Mouse (Mus musculus) CH12.LX (cell line): ENCODE measurements around the gene Med29. TPM values are rescaled to one million over a fixed set of nuclear protein-coding genes. Genes with fewer than 3 reads are reported as not detected.

Source experiments
- DNase-seq: peaks from one replicate; pipeline ENCODE4 v3.0.0-alpha.2; 2013; ENCODE audit errors: extremely low read depth
- H3K27ac ChIP-seq: 2 replicates; pipeline ENCODE4 v1.5.1; 2012; ENCODE audit warnings: low read depth, mild to moderate bottlenecking, control low read depth, moderate library complexity; ENCODE audit not compliant: insufficient read depth
- H3K27me3 ChIP-seq: replicated peaks from 2 replicates; pipeline ENCODE3; 2012; ENCODE audit warnings: inconsistent platforms
- H3K36me3 ChIP-seq, 2 experiments: replicated peaks in 1 of 2; 2 replicates each; pipeline versions ENCODE3 to v1.6.1; 2012; ENCODE audit warnings: inconsistent platforms in 1 of 2, low read length in 1 of 2, mild to moderate bottlenecking in 1 of 2, mixed read lengths in 1 of 2, moderate library complexity in 1 of 2; ENCODE audit not compliant: control insufficient read depth in 1 of 2, insufficient read depth in 1 of 2
- H3K4me1 ChIP-seq, 2 experiments: 2 replicates each; pipeline ENCODE4 v1.6.1; 2012; ENCODE audit warnings: inconsistent platforms in 1 of 2, moderate library complexity in 1 of 2; ENCODE audit not compliant: insufficient read depth in 2 of 2, control insufficient read depth in 1 of 2
- H3K4me2 ChIP-seq: 2 replicates; pipeline ENCODE4 v1.6.1; 2012; ENCODE audit warnings: low read depth, mild to moderate bottlenecking, control low read depth; ENCODE audit not compliant: poor library complexity, insufficient read depth, severe bottlenecking
- H3K4me3 ChIP-seq, 3 experiments: fragments of 150-350 bp in 1 of 3; sonication (generic) in 1 of 3; replicated peaks in 1 of 3; 2 replicates each; pipeline versions ENCODE3 to v1.5.1; 2011 to 2012; ENCODE audit warnings: low read depth in 2 of 3, low read length in 2 of 3, mild to moderate bottlenecking in 2 of 3, moderate library complexity in 2 of 3, control low read depth in 1 of 3, improper control_type of control experiment in 1 of 3, inconsistent platforms in 1 of 3, mixed read lengths in 1 of 3; ENCODE audit not compliant: poor library complexity in 1 of 3
- H3K79me2 ChIP-seq: replicated peaks from 2 replicates; pipeline ENCODE4 v1.6.1; 2012; ENCODE audit warnings: mild to moderate bottlenecking, moderate library complexity; ENCODE audit not compliant: control insufficient read depth, poor library complexity, insufficient read depth, severe bottlenecking; ENCODE audit errors: extremely low read depth
- H3K9ac ChIP-seq: 2 replicates; pipeline ENCODE4 v1.6.1; 2012; ENCODE audit warnings: low read depth, mild to moderate bottlenecking, control low read depth, moderate library complexity; ENCODE audit not compliant: insufficient read depth
- H3K9me3 ChIP-seq: replicated peaks from 2 replicates; pipeline ENCODE3; 2012; ENCODE audit warnings: low read length, inconsistent platforms, mixed read lengths
- CHD1 ChIP-seq: IDR thresholded peaks from 2 replicates; pipeline ENCODE4 v1.6.1; 2012; ENCODE audit warnings: low read depth, low read length, improper control_type of control experiment, inconsistent platforms
- CTCF ChIP-seq, 2 experiments: IDR thresholded peaks in 1 of 2; conservative IDR thresholded peaks in 1 of 2; 2 replicates each; pipeline ENCODE4 v1.5.1; 2011 to 2012; ENCODE audit warnings: low read depth in 2 of 2, low read length in 2 of 2, improper control_type of control experiment in 1 of 2, inconsistent platforms in 1 of 2, mild to moderate bottlenecking in 1 of 2, moderate library complexity in 1 of 2
- ELF1 ChIP-seq: IDR thresholded peaks from 2 replicates; pipeline ENCODE4 v1.6.1; 2014; ENCODE audit warnings: low read depth, mild to moderate bottlenecking, inconsistent platforms, low read length, improper control_type of control experiment
- EP300 ChIP-seq: IDR thresholded peaks from 2 replicates; pipeline ENCODE4 v1.6.1; 2011; ENCODE audit warnings: low read length, improper control_type of control experiment
- HCFC1 ChIP-seq: IDR thresholded peaks from 2 replicates; pipeline ENCODE4 v1.6.1; 2012; ENCODE audit warnings: low read depth, mild to moderate bottlenecking, inconsistent platforms, low read length, improper control_type of control experiment
- JUN ChIP-seq: IDR thresholded peaks from 2 replicates; pipeline ENCODE4 v1.6.1; 2011; ENCODE audit warnings: low read depth, mild to moderate bottlenecking, low read length, improper control_type of control experiment, moderate library complexity; ENCODE audit not compliant: insufficient read depth
- KAT2A ChIP-seq: IDR thresholded peaks from 2 replicates; pipeline ENCODE4 v1.6.1; 2012; ENCODE audit warnings: low read length, improper control_type of control experiment, inconsistent platforms; ENCODE audit not compliant: insufficient replicate concordance
- MAZ ChIP-seq: IDR thresholded peaks from 2 replicates; pipeline ENCODE4 v1.6.1; 2012; ENCODE audit warnings: low read depth, mild to moderate bottlenecking, inconsistent platforms, low read length, improper control_type of control experiment, moderate library complexity
- MEF2A ChIP-seq: IDR thresholded peaks from 2 replicates; pipeline ENCODE4 v1.6.1; 2014; ENCODE audit warnings: low read depth, mild to moderate bottlenecking, inconsistent platforms, low read length, improper control_type of control experiment, borderline replicate concordance
- MXI1 ChIP-seq: IDR thresholded peaks from 2 replicates; pipeline ENCODE4 v1.6.1; 2011; ENCODE audit warnings: mild to moderate bottlenecking, low read depth, low read length, improper control_type of control experiment
- MYC ChIP-seq: IDR thresholded peaks from 2 replicates; pipeline ENCODE4 v1.6.1; 2011; ENCODE audit warnings: low read depth, mild to moderate bottlenecking, improper control_type of control experiment, low read length
- NRF1 ChIP-seq: IDR thresholded peaks from 2 replicates; pipeline ENCODE4 v1.6.1; 2014; ENCODE audit warnings: low read depth, mild to moderate bottlenecking, inconsistent platforms, low read length, improper control_type of control experiment, moderate library complexity
- PAX5 ChIP-seq: IDR thresholded peaks from 2 replicates; pipeline ENCODE4 v1.6.1; 2012; ENCODE audit warnings: low read length, inconsistent platforms, mixed read lengths
- POLR2A ChIP-seq: IDR thresholded peaks from 2 replicates; pipeline ENCODE4 v1.6.1; 2011; ENCODE audit warnings: low read depth, mild to moderate bottlenecking, improper control_type of control experiment, low read length
- POLR2AphosphoS2 ChIP-seq: IDR thresholded peaks from 2 replicates; pipeline ENCODE4 v1.6.1; 2011; ENCODE audit warnings: low read depth, low read length, improper control_type of control experiment
- RAD21 ChIP-seq: IDR thresholded peaks from 2 replicates; pipeline ENCODE4 v1.6.1; 2011; ENCODE audit warnings: low read depth, mild to moderate bottlenecking, low read length, improper control_type of control experiment, moderate library complexity
- TBP ChIP-seq: conservative IDR thresholded peaks from 2 replicates; pipeline ENCODE4 v1.6.1; 2011; ENCODE audit warnings: low read depth, low read length, improper control_type of control experiment
- TCF12 ChIP-seq: IDR thresholded peaks from 2 replicates; pipeline ENCODE4 v1.6.1; 2014; ENCODE audit warnings: low read depth, mild to moderate bottlenecking, inconsistent platforms, low read length, improper control_type of control experiment
- UBTF ChIP-seq: IDR thresholded peaks from 2 replicates; pipeline ENCODE4 v1.6.1; 2012; ENCODE audit warnings: low read depth, mild to moderate bottlenecking, inconsistent platforms, low read length, improper control_type of control experiment, moderate library complexity
- ZMIZ1 ChIP-seq: IDR thresholded peaks from 2 replicates; pipeline ENCODE4 v1.6.1; 2012; ENCODE audit warnings: low read depth, mild to moderate bottlenecking, inconsistent platforms, low read length, improper control_type of control experiment
- ZNF384 ChIP-seq: IDR thresholded peaks from 2 replicates; pipeline ENCODE4 v1.6.1; 2012; ENCODE audit warnings: low read depth, low read length, improper control_type of control experiment, inconsistent platforms
- dilution Hi-C: fragments of 300-500 bp; cut with MboI; formaldehyde crosslinking; loops from 2 replicates; pipeline ENCODE4 v1.14.3; 2020; ENCODE audit warnings: low sequenced_read_pairs; ENCODE audit not compliant: extremely low pct_unique_long_range_greater_than_20kb, extremely low pct_ligation_motif_present
- in situ Hi-C: fragments of 300-500 bp; cut with MboI; formaldehyde crosslinking; loops from 3 replicates; pipeline ENCODE4 v1.14.3; 2019; ENCODE audit warnings: low sequenced_read_pairs, low pct_ligation_motif_present, low pct_unique_long_range_greater_than_20kb, mixed read lengths
- polyA plus RNA-seq: library from polyadenylated mRNA; unstranded; fragments of >175 nt; gene quantifications from 2 replicates; pipeline ENCODE4 v1.2.1, GENCODE M21; 2012; ENCODE audit warnings: low read depth; ENCODE audit not compliant: insufficient read length
- total RNA-seq, 2 experiments: library from RNA; depleted of rRNA; stranded (reverse); fragments of 300-350 nt in 1 of 2; fragments of >200 nt in 1 of 2; gene quantifications; 2 replicates each; pipeline ENCODE4 v1.2.3; 2012 to 2014

The Med29 gene
- total and polyA plus RNA-seq, 3 experiments = 19.8 to 26.9 (median 23.5) TPM

DNA sequence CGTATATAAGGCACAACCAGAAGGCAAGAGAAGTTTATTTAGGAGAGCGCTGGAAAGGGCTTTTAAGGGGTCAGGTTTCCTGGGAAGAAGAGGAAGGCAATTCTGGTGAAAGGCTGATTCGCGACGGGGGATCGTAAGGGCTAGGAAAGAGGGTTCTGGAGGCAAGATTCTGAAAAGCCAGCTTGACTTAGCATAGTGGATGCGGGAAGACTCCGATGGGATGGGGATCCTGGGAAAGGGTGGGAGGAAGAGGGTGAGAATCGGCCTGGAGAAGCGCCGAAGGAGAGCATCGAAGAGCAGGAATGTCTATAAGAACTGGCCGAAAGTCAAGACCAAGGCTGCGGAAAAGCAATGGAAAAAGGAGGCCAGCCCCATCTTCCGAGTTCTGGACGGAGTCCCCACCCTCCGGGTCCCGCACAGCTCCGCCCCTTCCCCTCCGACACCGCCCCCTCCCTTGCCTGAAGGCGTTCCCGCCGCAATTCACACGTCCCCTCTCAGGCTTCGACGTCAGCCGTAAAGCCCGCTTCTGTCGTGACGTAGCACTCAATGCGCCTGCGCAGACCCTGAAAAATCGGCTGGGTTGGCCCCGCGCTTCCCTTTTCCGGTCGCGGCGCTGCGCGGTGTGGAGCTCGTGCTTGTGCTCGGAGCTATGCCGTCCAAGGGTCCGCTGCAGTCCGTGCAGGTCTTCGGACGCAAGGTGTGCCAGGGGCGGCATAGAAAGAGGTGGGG, 42.2 kb downstream of the Med29 start, which contains the start of gene Rps16 (continued):
- TF ChIP-seq ZNF384 = 0 out of 2 replicates have a peak, but pooled peaks have one; percentile 35
- no peak for TF ChIP-seq JUN
- TF ChIP-seq RAD21 = no peak
- TF ChIP-seq POLR2A = peak; percentile 88
- peak; percentile 94 for TF ChIP-seq ELF1
- TF ChIP-seq UBTF = no peak
- peak; percentile 90 for TF ChIP-seq NRF1
- TF ChIP-seq TBP = peak; percentile 87
- peak; percentile 26 for TF ChIP-seq MEF2A
- peak; percentile 92 for TF ChIP-seq ZMIZ1
- TF ChIP-seq MAZ = peak; percentile 98
- peak; percentile 80; the same call in 1 of the 2 replicates for TF ChIP-seq POLR2AphosphoS2
- peak; percentile 89 for TF ChIP-seq HCFC1
- peak; percentile 78; the same call in 1 of the 2 replicates for TF ChIP-seq MXI1
- TF ChIP-seq KAT2A = peak; percentile 89; the same call in 1 of the 2 replicates
- TF ChIP-seq CHD1 = no peak
- no peak for TF ChIP-seq CTCF (conservative IDR thresholded peaks at IDR 0.05 in 1 of 2, IDR thresholded peaks at IDR 0.05 in 1 of 2; ENCODE audit: low read depth in 2 of 2, low read length in 2 of 2)
- peak; percentile 27; the same call in 1 of the 2 replicates for TF ChIP-seq EP300
- TF ChIP-seq TCF12 = peak; percentile 93
- peak; percentile 85; the same call in 1 of the 2 replicates for TF ChIP-seq MYC

DNA sequence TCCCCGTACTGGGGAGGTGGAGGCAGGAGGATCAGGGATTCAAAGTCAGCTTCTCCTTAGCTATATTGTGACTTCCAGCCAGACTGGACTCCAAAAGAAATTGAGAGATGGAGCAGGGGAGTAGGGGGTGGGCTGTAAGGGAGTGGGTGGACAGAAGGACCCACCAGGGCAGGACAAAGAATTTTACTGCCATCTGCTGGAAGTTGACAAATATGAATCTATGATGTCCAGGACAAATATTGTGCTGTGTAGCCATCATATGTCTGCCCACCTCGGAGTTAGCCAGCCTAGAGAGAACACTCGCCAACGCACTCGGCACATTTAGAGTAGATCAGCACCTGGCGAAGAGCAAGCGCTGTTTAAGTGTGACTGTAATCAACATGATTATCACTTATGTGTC, 43.9 kb downstream of the Med29 start:
- DNase-seq = no peak
- Histone ChIP-seq H3K4me2 (no peak overlapping the region), H3K27ac (no peak overlapping the region), H3K79me2 (peaks cover 17% of the 10 kb centered on the region), H3K27me3 (no peaks in the 10 kb centered on the region), H3K4me1 (peaks cover 12 to 30% of the 10 kb centered on the region in 2 experiments), H3K36me3 (peaks cover 20 to 21% of the 10 kb centered on the region in 2 experiments), H3K4me3 (no peak overlapping the region), H3K9ac (no peak overlapping the region), H3K9me3 (no peaks in the 10 kb centered on the region)
- TF ChIP-seq RAD21 (peak; percentile 46), PAX5 (no peak), CTCF (conservative IDR thresholded peaks at IDR 0.05 in 1 of 2, IDR thresholded peaks at IDR 0.05 in 1 of 2; ENCODE audit: low read depth in 2 of 2, low read length in 2 of 2) (peak in 1 of 2 experiments; percentile 50; a peak in 2 of 4 replicates)
- dilution Hi-C loops = no loop called here
- in situ Hi-C loops = no loop called here
